Mouse (Mus musculus) hindbrain, embryonic 15.5 days (tissue): Measurements from ENCODE around the gene Gm20662. TPM values are rescaled to one million over a fixed set of nuclear protein-coding genes. Genes with fewer than 3 reads are reported as not detected.

Experiments used
- ATAC-seq: fragments of 200-750 bp; cut with Nextera tagmentation; 2 replicates; pipeline ENCODE4 v1.8.0; 2017; ENCODE audit warnings: low read depth, moderate number of reproducible peaks, moderate TSS enrichment; ENCODE audit not compliant: low FRiP score
- H3K27ac ChIP-seq: fragments of 300-500 bp; sonication (generic); replicated peaks from 2 replicates; pipeline ENCODE4 v1.5.1; 2015; ENCODE audit warnings: mild to moderate bottlenecking, inconsistent platforms
- H3K27me3 ChIP-seq: fragments of 300-500 bp; sonication (generic); 2 replicates; pipeline ENCODE4 v1.6.1; 2015; ENCODE audit warnings: control low read depth, inconsistent platforms
- H3K36me3 ChIP-seq: fragments of 300-500 bp; sonication (generic); 2 replicates; pipeline ENCODE4 v1.6.1; 2015; ENCODE audit warnings: control low read depth, inconsistent platforms
- H3K4me1 ChIP-seq: fragments of 300-500 bp; sonication (generic); replicated peaks from 2 replicates; pipeline ENCODE4 v1.6.1; 2015; ENCODE audit warnings: control low read depth, inconsistent platforms
- H3K4me2 ChIP-seq: fragments of 300-500 bp; sonication (generic); 2 replicates; pipeline ENCODE4 v1.6.1; 2015; ENCODE audit warnings: moderate library complexity, mild to moderate bottlenecking, inconsistent platforms
- H3K4me3 ChIP-seq: fragments of 300-500 bp; sonication (generic); 2 replicates; pipeline ENCODE4 v1.5.1; 2015; ENCODE audit warnings: mild to moderate bottlenecking, inconsistent platforms
- H3K9ac ChIP-seq: fragments of 300-500 bp; sonication (generic); 2 replicates; pipeline ENCODE4 v1.6.1; 2015; ENCODE audit warnings: inconsistent platforms
- H3K9me3 ChIP-seq: fragments of 300-500 bp; sonication (generic); 2 replicates; pipeline ENCODE4 v1.6.1; 2016; ENCODE audit warnings: control low read depth, inconsistent platforms
- WGBS: fragments of 180-500 bp; shearing (Covaris S2); methylation state at CpG from one replicate; pipeline ENCODE4 v1.1.7; 2015; 5-methylcytosine and 5-hydroxymethylcytosine counted together
- polyA plus RNA-seq: library from polyadenylated mRNA; unstranded; fragments of >200 nt; fragmentation: Nextera tagmentation; extraction: Ambion mirVana; gene quantifications from 2 replicates; pipeline ENCODE4 v1.2.1, GENCODE M21; 2015

The Gm20662 gene
- polyA plus RNA-seq, 1 experiment from 2014 or later = not detected

- peak overlapping the region; percentile 5; the same call in 1 of the 2 replicates for H3K9ac ChIP-seq
- H3K4me2 ChIP-seq = peak overlapping the region; percentile 37
- H3K4me1 ChIP-seq = peaks cover 42% of the 10 kb centered on the region
- H3K4me3 ChIP-seq = no peak overlapping the region
- ATAC-seq = no peak
- no peaks in the 10 kb centered on the region for H3K36me3 ChIP-seq
- H3K27ac ChIP-seq = peak overlapping the region; percentile 78
- WGBS = 48% methylated on average over 7 of the region's 7 CpGs
- no peaks in the 10 kb centered on the region for H3K9me3 ChIP-seq
- peaks cover 8% of the 10 kb centered on the region for H3K27me3 ChIP-seq
Measured at GRCm38 (mm10) chr9:107981684-107982605, 14.2 kb upstream of the Gm20662 start.

DNA sequence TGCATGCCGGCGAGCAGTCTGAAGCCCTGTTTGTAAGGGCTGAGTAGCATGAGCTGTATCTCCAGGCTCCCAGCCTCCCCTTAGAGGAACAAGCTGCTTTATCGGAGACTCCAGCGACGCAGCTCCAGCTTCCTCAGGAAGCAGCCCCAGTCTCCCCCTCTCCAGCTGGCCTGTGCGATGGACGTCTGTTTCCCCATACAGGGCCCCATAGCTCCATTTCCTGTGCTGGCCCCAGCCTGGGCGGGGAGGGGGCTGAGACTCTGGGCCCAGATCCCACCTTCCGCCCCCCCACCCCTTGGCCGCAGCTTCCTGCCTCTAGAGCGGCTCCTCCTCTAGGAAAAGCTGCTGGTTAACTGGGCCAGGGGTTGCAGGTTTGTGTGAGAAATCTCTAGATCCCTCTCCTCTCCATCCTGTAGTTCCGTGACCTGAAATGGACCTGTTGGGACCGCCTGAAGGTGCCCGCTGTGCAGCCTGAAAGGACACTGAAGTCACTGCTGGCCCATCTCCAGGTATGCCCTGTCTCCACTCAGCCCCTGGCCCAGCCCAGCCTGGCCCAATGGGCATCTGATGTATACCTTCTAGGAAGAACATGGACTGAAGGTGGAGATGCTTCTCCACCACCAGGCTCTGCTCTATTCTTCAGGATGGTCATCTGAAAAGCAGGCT lies 13.3 kb upstream of the Gm20662 start, which contains the start of gene Gm20661:
Gene Gm20661, plus strand, starts transcription at position 378 of the 666 bp plus-strand sequence.
- Histone ChIP-seq H3K27ac (peak within 1 kb of the TSS; percentile 78), H3K9me3 (no peaks in the 10 kb centered on the region), H3K4me2 (peak within 1 kb of the TSS; percentile 91), H3K4me3 (peak within 1 kb of the TSS; percentile 75; the same call in 1 of the 2 replicates), H3K27me3 (peaks cover 8% of the 10 kb centered on the region), H3K9ac (no peak within 1 kb of the TSS), H3K36me3 (no peaks in the 10 kb centered on the region), H3K4me1 (peaks cover 42% of the 10 kb centered on the region)
- 0 out of 2 replicates have a peak, but pooled peaks have one; percentile 23 for ATAC-seq
- 55% methylated on average over 14 of the region's 14 CpGs for WGBS

DNA sequence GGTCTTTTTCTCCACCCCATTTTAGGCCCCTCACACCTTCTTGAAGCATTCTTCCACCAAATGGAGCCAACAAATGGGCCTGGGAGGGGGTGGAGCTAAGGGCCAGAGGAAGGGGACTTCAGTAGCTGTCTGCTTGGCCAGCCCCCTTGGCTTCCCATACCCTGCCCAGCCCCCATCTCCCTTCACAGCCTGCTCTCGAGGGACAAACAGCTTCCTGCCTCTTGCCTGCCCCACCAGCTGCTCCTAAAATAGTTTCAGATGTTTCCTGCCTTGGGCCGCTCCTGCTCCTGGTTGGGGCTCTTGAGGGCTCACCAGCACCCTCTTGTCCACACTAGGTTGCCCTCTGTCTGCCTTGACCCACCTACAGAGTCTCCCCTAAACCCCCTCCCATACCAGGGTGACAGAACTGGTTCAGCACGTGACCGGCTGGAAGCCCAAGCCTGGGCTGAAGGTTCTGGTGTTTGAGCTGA lies 12.7 kb upstream of the Gm20662 start:
- Histone ChIP-seq H3K27me3 (peaks cover 8% of the 10 kb centered on the region), H3K9me3 (no peaks in the 10 kb centered on the region), H3K9ac (no peak overlapping the region), H3K4me3 (0 out of 2 replicates have a peak overlapping the region, but pooled peaks have one; percentile 75), H3K27ac (peak overlapping the region; percentile 78), H3K4me1 (peaks cover 42% of the 10 kb centered on the region), H3K4me2 (peak overlapping the region; percentile 91), H3K36me3 (no peaks in the 10 kb centered on the region)
- no peak for ATAC-seq
- 46% methylated on average over 4 of the region's 4 CpGs for WGBS

DNA sequence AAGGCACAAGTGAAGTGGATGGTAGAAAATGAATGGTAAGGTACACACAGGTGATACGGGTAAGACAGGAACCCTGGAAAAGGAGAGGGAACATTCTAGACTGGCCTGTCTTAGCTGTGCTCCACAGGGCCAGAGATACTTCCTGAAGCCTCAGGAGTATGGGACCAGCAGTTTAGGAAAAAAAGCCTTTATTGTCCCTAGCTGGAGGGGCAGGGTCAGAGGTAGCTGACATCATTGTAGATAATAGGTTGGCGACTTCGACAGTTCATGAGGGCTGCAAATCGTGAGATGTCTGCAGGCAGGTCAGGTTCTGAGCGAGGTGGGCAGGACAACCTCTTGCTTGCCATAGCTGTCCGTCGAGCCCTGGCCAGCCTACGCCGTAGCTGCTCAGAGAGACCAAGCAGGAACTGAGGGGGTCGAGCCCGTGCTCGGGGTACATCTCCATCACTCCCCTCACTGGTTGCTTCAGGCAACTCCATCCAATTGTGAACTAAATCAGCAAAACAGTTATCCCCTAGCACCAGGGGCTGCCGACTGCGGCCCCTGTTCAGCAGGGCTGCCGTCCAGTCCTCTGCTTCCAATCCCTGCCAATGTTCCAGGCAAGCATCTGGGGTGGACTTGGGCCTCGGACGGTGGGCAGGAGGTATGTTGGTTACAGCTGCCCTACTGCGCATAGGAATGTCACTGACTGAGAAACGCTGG lies 11.9 kb upstream of the Gm20662 start:
- no peak for ATAC-seq
- Histone ChIP-seq H3K27me3 (peaks cover 8% of the 10 kb centered on the region), H3K9me3 (no peaks in the 10 kb centered on the region), H3K4me2 (peak overlapping the region; percentile 91), H3K36me3 (no peaks in the 10 kb centered on the region), H3K4me3 (peak overlapping the region; percentile 75), H3K27ac (peak overlapping the region; percentile 67; the same call in 1 of the 2 replicates), H3K4me1 (peaks cover 42% of the 10 kb centered on the region), H3K9ac (peak overlapping the region; percentile 61; the same call in 1 of the 2 replicates)
- 73% methylated on average over 19 of the region's 19 CpGs for WGBS

DNA sequence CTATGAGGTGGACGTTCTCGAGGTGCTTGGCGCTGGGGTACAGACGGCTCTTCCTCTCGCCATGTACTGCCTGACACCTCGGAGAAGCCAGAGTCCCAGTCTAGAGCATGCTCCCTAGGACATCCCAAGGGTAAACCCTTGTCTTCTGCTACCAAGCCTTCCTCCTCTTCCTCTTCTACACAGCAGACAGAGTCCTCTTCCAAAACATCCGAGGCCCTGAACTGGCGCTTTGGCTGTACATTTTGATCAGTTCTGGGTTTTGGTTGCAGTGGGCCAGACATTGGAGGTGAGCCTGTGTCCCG lies 11.4 kb upstream of the Gm20662 start:
- peaks cover 42% of the 10 kb centered on the region for H3K4me1 ChIP-seq
- peak overlapping the region; percentile 91 for H3K4me2 ChIP-seq
- H3K27me3 ChIP-seq = peaks cover 8% of the 10 kb centered on the region
- peak overlapping the region; percentile 61 for H3K9ac ChIP-seq
- ATAC-seq = no peak
- peak overlapping the region; percentile 75 for H3K4me3 ChIP-seq
- H3K9me3 ChIP-seq = no peaks in the 10 kb centered on the region
- peak overlapping the region; percentile 67 for H3K27ac ChIP-seq
- WGBS = 67% methylated on average over 9 of the region's 9 CpGs
- H3K36me3 ChIP-seq = no peaks in the 10 kb centered on the region

DNA sequence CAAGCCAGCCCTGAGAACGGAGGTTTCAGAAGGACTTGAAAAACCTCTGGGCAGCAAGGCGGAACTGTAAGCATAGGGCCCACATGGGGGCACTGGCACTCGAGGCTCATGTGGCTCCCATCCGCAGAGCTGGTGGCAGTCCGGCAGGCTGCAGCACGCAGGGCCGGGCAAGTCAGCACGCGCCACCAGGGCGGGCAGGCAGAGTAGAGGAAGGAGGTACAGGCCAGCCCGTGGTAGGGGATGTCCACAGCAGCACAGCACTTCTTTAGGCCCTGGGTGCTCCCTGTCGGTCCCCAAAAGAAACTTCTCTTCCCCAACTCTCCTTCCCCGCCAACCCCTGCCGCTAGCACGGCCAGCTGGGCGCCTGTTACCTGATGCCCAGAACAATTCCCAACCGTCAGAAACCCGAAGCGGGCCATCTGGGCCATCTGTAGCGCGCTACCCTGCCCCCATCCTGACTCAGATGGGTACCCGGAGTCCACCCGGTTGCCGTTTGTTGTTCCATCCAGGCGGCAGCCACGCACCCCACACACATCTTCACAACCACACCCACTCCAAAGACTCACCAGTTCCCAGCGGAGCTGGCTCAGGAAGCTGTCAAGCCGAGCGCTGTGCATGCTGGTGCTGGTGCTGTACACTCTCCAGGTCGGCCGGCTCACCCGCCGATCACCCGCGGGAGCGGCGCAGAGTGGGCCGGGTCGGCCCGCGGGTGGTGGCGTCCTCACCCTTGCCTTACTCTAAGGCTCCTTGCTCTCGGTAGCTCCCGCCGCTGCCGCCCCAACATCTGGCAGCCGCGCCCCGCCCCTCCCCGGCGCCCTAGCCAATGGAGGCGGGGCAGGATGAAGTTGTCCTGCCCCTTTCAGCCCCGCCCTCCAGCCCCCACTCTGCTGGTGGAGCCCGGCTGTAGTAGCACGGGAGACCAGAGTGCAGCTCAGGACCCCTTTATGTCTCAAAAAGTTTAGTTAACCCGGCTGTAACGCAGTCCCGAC lies 10.7 kb upstream of the Gm20662 start, which contains the start of gene Inka1:
Gene Inka1, minus strand, starts transcription at position 749 of the 989 bp plus-strand sequence.
- peak within 1 kb of the TSS; percentile 75 for H3K4me3 ChIP-seq
- peaks cover 8% of the 10 kb centered on the region for H3K27me3 ChIP-seq
- peak within 1 kb of the TSS; percentile 61 for H3K9ac ChIP-seq
- H3K9me3 ChIP-seq = no peaks in the 10 kb centered on the region
- peak; percentile 68 for ATAC-seq
- H3K4me2 ChIP-seq = peak within 1 kb of the TSS; percentile 91
- H3K4me1 ChIP-seq = peaks cover 42% of the 10 kb centered on the region
- WGBS = 1% methylated on average over 58 of the region's 58 CpGs
- H3K36me3 ChIP-seq = no peaks in the 10 kb centered on the region
- H3K27ac ChIP-seq = peak within 1 kb of the TSS; percentile 67

- WGBS = 5% methylated on average over 18 of the region's 18 CpGs
- H3K27ac ChIP-seq = no peak overlapping the region
- H3K9me3 ChIP-seq = no peaks in the 10 kb centered on the region
- peaks cover 41% of the 10 kb centered on the region for H3K4me1 ChIP-seq
- peaks cover 8% of the 10 kb centered on the region for H3K27me3 ChIP-seq
- H3K4me3 ChIP-seq = peak overlapping the region; percentile 75
- H3K4me2 ChIP-seq = peak overlapping the region; percentile 91
- 0 out of 2 replicates have a peak, but pooled peaks have one; percentile 45 for ATAC-seq
- H3K36me3 ChIP-seq = no peaks in the 10 kb centered on the region
- H3K9ac ChIP-seq = no peak overlapping the region
Measured at GRCm38 (mm10) chr9:107986376-107986775, 9.8 kb upstream of the Gm20662 start.

GRCm38 (mm10) chr9:107987950-107988349 lies 8.2 kb upstream of the Gm20662 start:
- Histone ChIP-seq H3K36me3 (no peaks in the 10 kb centered on the region), H3K27me3 (peaks cover 8% of the 10 kb centered on the region), H3K9ac (no peak overlapping the region), H3K9me3 (no peaks in the 10 kb centered on the region), H3K27ac (no peak overlapping the region), H3K4me2 (no peak overlapping the region), H3K4me3 (no peak overlapping the region), H3K4me1 (peaks cover 26% of the 10 kb centered on the region)
- ATAC-seq = no peak
- 79% methylated on average over 3 of the region's 3 CpGs for WGBS

GRCm38 (mm10) chr9:107992197-107992596 lies 4.0 kb upstream of the Gm20662 start, which contains the start of gene Cdhr4:
Gene Cdhr4 (plus strand): TSS chr9:107992497.
- Histone ChIP-seq H3K36me3 (no peaks in the 10 kb centered on the region), H3K4me3 (no peak within 1 kb of the TSS), H3K27ac (no peak within 1 kb of the TSS), H3K9me3 (no peaks in the 10 kb centered on the region), H3K4me2 (no peak within 1 kb of the TSS), H3K27me3 (no peaks in the 10 kb centered on the region), H3K9ac (no peak within 1 kb of the TSS), H3K4me1 (no peaks in the 10 kb centered on the region)
- ATAC-seq = no peak
- 57% methylated on average over 2 of the region's 2 CpGs for WGBS

DNA sequence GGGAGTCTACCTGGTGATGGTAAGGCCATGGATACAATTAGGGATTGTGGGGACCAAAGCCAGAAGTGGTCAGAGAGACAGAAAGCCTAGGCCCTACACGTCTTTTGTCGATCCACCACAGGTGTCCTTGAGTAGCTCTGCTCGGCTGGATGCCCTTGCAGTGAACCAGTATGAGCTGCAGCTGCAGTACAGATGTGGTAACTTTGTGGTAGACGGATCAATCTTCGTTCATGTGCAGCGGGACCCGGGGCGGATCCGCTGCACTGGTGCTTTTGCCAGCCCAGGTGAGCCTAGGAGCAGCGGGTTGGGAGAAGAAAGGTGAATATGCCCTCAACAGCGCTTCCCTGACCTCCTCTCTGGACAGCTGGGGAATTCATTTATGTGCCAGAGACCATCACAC lies 3.1 kb upstream of the Gm20662 start:
- Histone ChIP-seq H3K4me2 (no peak overlapping the region), H3K27ac (no peak overlapping the region), H3K9me3 (no peaks in the 10 kb centered on the region), H3K27me3 (no peaks in the 10 kb centered on the region), H3K4me1 (no peaks in the 10 kb centered on the region), H3K4me3 (no peak overlapping the region), H3K36me3 (no peaks in the 10 kb centered on the region), H3K9ac (no peak overlapping the region)
- WGBS = 90% methylated on average over 11 of the region's 11 CpGs
- no peak for ATAC-seq
